Comparison of ENCODE assay signal across 11 mouse cellular contexts in the genomic region with DNA sequence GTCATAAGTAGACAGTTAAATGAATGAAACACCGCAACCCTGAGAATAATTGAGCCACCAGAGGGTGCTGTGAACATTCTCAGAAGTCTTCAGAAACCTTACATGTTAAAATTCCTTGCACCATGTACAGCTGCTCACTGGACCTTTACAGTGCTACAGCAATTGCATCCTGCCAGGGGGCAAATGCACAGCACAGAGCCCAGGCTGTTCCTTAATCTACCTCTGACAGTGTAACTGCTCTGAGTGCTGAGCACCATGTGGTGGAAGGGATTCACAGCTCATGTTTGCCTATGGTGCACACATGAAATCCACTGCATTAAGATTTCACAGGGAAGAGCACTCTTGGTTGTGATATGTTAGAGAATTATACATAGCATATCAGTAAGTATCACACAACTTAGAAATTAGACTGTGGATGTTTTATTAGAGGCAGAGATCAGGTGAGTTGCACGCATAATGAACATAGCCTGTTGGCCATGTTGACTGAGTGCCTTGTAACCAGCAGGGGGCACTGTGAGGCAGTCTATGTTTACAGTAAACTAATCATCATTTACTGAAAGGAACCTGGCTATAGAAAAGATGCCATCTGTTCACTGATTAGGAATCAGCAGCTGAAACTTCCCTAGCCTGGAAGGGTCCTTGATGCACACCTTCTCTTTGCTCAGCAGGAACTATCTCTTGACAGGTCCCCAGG.
DNase-seq lines count a peak whose midpoint lies in the region; ATAC-seq and TF ChIP-seq lines count a peak whose summit lies in the region.
"Had no signal": no experiment of that assay in that cellular context is flagged by ENCODE, and none has a peak within 500 bp of the region (broad histone marks: within the 10 kb centered on the region; RNA-seq: fewer than 3 reads in every experiment).

No protein-coding gene starts in this region.

- TF ChIP-seq RAD21 in MEL (IDR thresholded peaks at IDR 0.05; ENCODE audit: low read depth, low read length): peak; percentile 27

- no peak overlapping the region for H3K27ac ChIP-seq in kidney, adult 2 months (ENCODE audit: insufficient read depth, low read depth, low read length)
- no peak overlapping the region for H3K27ac ChIP-seq in kidney, embryonic 15.5 days
- H3K27ac ChIP-seq in MEL (ENCODE audit: control insufficient read depth, low read depth, low read length): no peak overlapping the region
- H3K27ac ChIP-seq: forebrain, embryonic 15.5 days; limb, embryonic 13.5 days had no signal

- H3K4me3 ChIP-seq in kidney, adult 2 months (ENCODE audit: insufficient read depth, low read depth, low read length): no peak overlapping the region
- no peak overlapping the region for H3K4me3 ChIP-seq in kidney, embryonic 15.5 days (replicated peaks)
- H3K4me3 ChIP-seq in MEL (ENCODE audit: control insufficient read depth in 1 of 2, insufficient read depth in 1 of 2, low read depth in 2 of 2, low read length in 2 of 2): no peak overlapping the region
- H3K4me3 ChIP-seq: forebrain, embryonic 15.5 days; limb, embryonic 13.5 days had no signal

- no peaks in the 10 kb centered on the region for H3K79me2 ChIP-seq in MEL (ENCODE audit: control insufficient read depth, insufficient read depth, low read length, poor library complexity)

- no peaks in the 10 kb centered on the region for H3K36me3 ChIP-seq in kidney, adult 2 months (ENCODE audit: control insufficient read depth, insufficient read depth, low read length)
- H3K36me3 ChIP-seq in kidney, embryonic 15.5 days: no peaks in the 10 kb centered on the region
- no peaks in the 10 kb centered on the region for H3K36me3 ChIP-seq in MEL (ENCODE audit: control insufficient read depth in 1 of 2, insufficient read depth in 2 of 2, low read length in 2 of 2)
- H3K36me3 ChIP-seq: forebrain, embryonic 15.5 days; limb, embryonic 13.5 days had no signal

- DNase-seq in kidney, adult 2 months: peak; percentile 2
- DNase-seq in B cell, adult 2 months: peak; percentile 91 to 94
- DNase-seq in MEL (ENCODE audit: low read depth, low spot score): peak; percentile 2
- no peak for DNase-seq in right cerebral cortex, adult 2 months (ENCODE audit: low spot score in 2 of 2)
- no peak for DNase-seq in heart, postnatal 4 days

- no peak for TF ChIP-seq EP300 in MEL (IDR thresholded peaks at IDR 0.05; ENCODE audit: low read depth in 1 of 2, low read length in 2 of 2)

- no peak overlapping the region for H3K9ac ChIP-seq in kidney, embryonic 15.5 days
- no peak overlapping the region for H3K9ac ChIP-seq in MEL (ENCODE audit: control insufficient read depth, low read depth, low read length, poor library complexity, severe bottlenecking)
- H3K9ac ChIP-seq: forebrain, embryonic 15.5 days; limb, embryonic 13.5 days had no signal

- no peaks in the 10 kb centered on the region for H3K9me3 ChIP-seq in kidney, embryonic 15.5 days (replicated peaks)
- H3K9me3 ChIP-seq in MEL (replicated peaks; ENCODE audit: insufficient read depth, low read length): no peaks in the 10 kb centered on the region

- no peak overlapping the region for H3K4me2 ChIP-seq in kidney, embryonic 15.5 days
- H3K4me2 ChIP-seq: forebrain, embryonic 15.5 days; heart, embryonic 11.5 days; limb, embryonic 13.5 days had no signal

- H3K27me3 ChIP-seq in kidney, adult 2 months (replicated peaks; ENCODE audit: control insufficient read depth, insufficient read depth, low read length): no peaks in the 10 kb centered on the region
- no peaks in the 10 kb centered on the region for H3K27me3 ChIP-seq in kidney, embryonic 15.5 days
- no peaks in the 10 kb centered on the region; a peak in 1 of 4 replicates for H3K27me3 ChIP-seq in MEL (ENCODE audit: control insufficient read depth in 1 of 2, insufficient read depth in 2 of 2, low read length in 2 of 2)
- H3K27me3 ChIP-seq: forebrain, embryonic 15.5 days; limb, embryonic 13.5 days had no signal

- peak; percentile 43; the same call in 1 of the 2 replicates for TF ChIP-seq CTCF in kidney, adult 2 months (conservative IDR thresholded peaks at IDR 0.05; ENCODE audit: insufficient read depth, insufficient read length, low read depth, low read length)
- TF ChIP-seq CTCF in MEL (IDR thresholded peaks at IDR 0.05 in 2 of 3, conservative IDR thresholded peaks at IDR 0.05 in 1 of 3; ENCODE audit: control insufficient read depth in 1 of 3, insufficient read depth in 1 of 3, low read depth in 2 of 3, low read length in 3 of 3, poor library complexity in 1 of 3, severe bottlenecking in 1 of 3): peak in 2 of 3 experiments; percentile 37 to 43; a peak in 5 of 6 replicates

- 66% methylated on average over 2 of the region's 2 CpGs for WGBS in kidney, adult 2 months
- WGBS in kidney, embryonic 15.5 days: 70% methylated on average over 2 of the region's 2 CpGs

- no peak for ATAC-seq in kidney, embryonic 15.5 days (replicated peaks; ENCODE audit: low FRiP score)
- ATAC-seq in megakaryocyte, adult 5-6 weeks (ENCODE audit: poor library complexity, severe bottlenecking): 0 out of 2 replicates have a peak, but pooled peaks have one; percentile 35
- ATAC-seq: forebrain, embryonic 15.5 days; midbrain, embryonic 16.5 days had no signal

- no peak for TF ChIP-seq POLR2A in kidney, adult 2 months (IDR thresholded peaks at IDR 0.05; ENCODE audit: low read depth, low read length)
- no peak for TF ChIP-seq POLR2A in MEL (IDR thresholded peaks at IDR 0.05; ENCODE audit: control insufficient read depth in 1 of 2, insufficient read depth in 1 of 2, low read depth in 1 of 2, low read length in 2 of 2, poor library complexity in 1 of 2)

- H3K4me1 ChIP-seq in kidney, adult 2 months (ENCODE audit: control insufficient read depth, insufficient read depth, low read length): no peaks in the 10 kb centered on the region
- no peaks in the 10 kb centered on the region for H3K4me1 ChIP-seq in kidney, embryonic 15.5 days
- H3K4me1 ChIP-seq in MEL (ENCODE audit: control insufficient read depth in 1 of 2, insufficient read depth in 2 of 2, low read length in 2 of 2): no peaks in the 10 kb centered on the region
- H3K4me1 ChIP-seq: forebrain, embryonic 15.5 days; limb, embryonic 13.5 days had no signal

TF ChIP-seq in MEL, 35 proteins besides CTCF, POLR2A, EP300 and RAD21:
- TF ChIP-seq POLR2AphosphoS2 (IDR thresholded peaks at IDR 0.05; ENCODE audit: low read length) (no peak), CHD1 (IDR thresholded peaks at IDR 0.05; ENCODE audit: low read depth, low read length) (no peak), MAFK (IDR thresholded peaks at IDR 0.05; ENCODE audit: borderline replicate concordance, low read depth, low read length) (no peak), ZC3H11A (IDR thresholded peaks at IDR 0.05; ENCODE audit: low read depth, low read length) (no peak), ETS1 (IDR thresholded peaks at IDR 0.05; ENCODE audit: low read depth, low read length) (no peak), USF1 (IDR thresholded peaks at IDR 0.05; ENCODE audit: low read depth, low read length) (no peak), UBTF (IDR thresholded peaks at IDR 0.05; ENCODE audit: borderline replicate concordance, insufficient read depth, low read depth, low read length) (no peak), JUND (IDR thresholded peaks at IDR 0.05; ENCODE audit: low read depth, low read length) (no peak), MAX (IDR thresholded peaks at IDR 0.05; ENCODE audit: low read length) (no peak), CHD2 (IDR thresholded peaks at IDR 0.05; ENCODE audit: low read length) (no peak), MXI1 (IDR thresholded peaks at IDR 0.05; ENCODE audit: low read depth, low read length) (no peak), SMC3 (IDR thresholded peaks at IDR 0.05; ENCODE audit: low read depth, low read length) (no peak), SIN3A (IDR thresholded peaks at IDR 0.05; ENCODE audit: low read length) (no peak), BHLHE40 (IDR thresholded peaks at IDR 0.05; ENCODE audit: borderline replicate concordance, low read depth, low read length) (no peak), GATA1 (IDR thresholded peaks at IDR 0.05; ENCODE audit: low read depth, low read length) (no peak), NELFE (IDR thresholded peaks at IDR 0.05; ENCODE audit: low read depth, low read length) (no peak), ELF1 (IDR thresholded peaks at IDR 0.05; ENCODE audit: low read depth, low read length) (no peak)
TF ChIP-seq in MEL: peak in this region for 0.

Comparison
In these comparisons a context has a peak if more than half of its experiments do, and no peak if none do; other contexts are left out.
1. DNase-seq: peak in kidney, adult 2 months (single experiment), B cell, adult 2 months (2 of 2) and MEL (single experiment); none in right cerebral cortex, adult 2 months (0 of 2) and heart, postnatal 4 days (single experiment).